Mouse (Mus musculus): ENCODE measurements at regions not wholly inside any gene's neighbourhood (a gene's known extent, or its start where the extent isn't known, plus 50 kb on each side); places are given as distances from the start of the nearest gene placed in this dataset.

GRCm38 (mm10) chr8:34353140-34353855 lies 241.8 kb upstream of the Gm10131 start:
- in situ Hi-C loops (cut with MboI, MseI) = loop anchor here in 1 of 2 experiments (5.0 kb wide), 1 partner anchor 51 kb away; no protein-coding TSS in a partner anchor

- in situ Hi-C loops (cut with MboI, MseI) = loop anchor here in 1 of 2 experiments (10.0 kb wide), 1 partner anchor 1000 kb away; no protein-coding TSS in a partner anchor
Measured at GRCm38 (mm10) chr8:34334851-34335250, 223.3 kb upstream of the Gm10131 start.

- in situ Hi-C loops (cut with MboI, MseI) = loop anchor here in 1 of 2 experiments (10.0 kb wide), 1 partner anchor 997 kb away; no protein-coding TSS in a partner anchor
Measured at GRCm38 (mm10) chr8:34331673-34332072, 220.1 kb upstream of the Gm10131 start.

GRCm38 (mm10) chr8:34326614-34326965 lies 215.1 kb upstream of the Gm10131 start:
- in situ Hi-C loops (cut with MboI, MseI) = no loop called here

GRCm38 (mm10) chr8:34325841-34326613 lies 214.5 kb upstream of the Gm10131 start:
- in situ Hi-C loops (cut with MboI, MseI) = no loop called here

- in situ Hi-C loops (cut with MboI, MseI) = no loop called here
Measured at GRCm38 (mm10) chr8:34320158-34320587, 208.6 kb upstream of the Gm10131 start.

GRCm38 (mm10) chr8:34319719-34320118 lies 208.2 kb upstream of the Gm10131 start:
- in situ Hi-C loops (cut with MboI, MseI) = no loop called here

GRCm38 (mm10) chr8:34315233-34315632 lies 203.7 kb upstream of the Gm10131 start:
- in situ Hi-C loops (cut with MboI, MseI) = no loop called here

GRCm38 (mm10) chr8:34305542-34306485 lies 194.3 kb upstream of the Gm10131 start:
- in situ Hi-C loops (cut with MboI, MseI) = no loop called here

- in situ Hi-C loops (cut with MboI, MseI) = loop anchor here in 1 of 2 experiments (5.0 kb wide), 1 partner anchor 48 kb away; no protein-coding TSS in a partner anchor
Measured at GRCm38 (mm10) chr8:34303815-34304214, 192.3 kb upstream of the Gm10131 start.

GRCm38 (mm10) chr8:34300331-34300903 lies 188.9 kb upstream of the Gm10131 start:
- in situ Hi-C loops (cut with MboI, MseI) = loop anchor here in 1 of 2 experiments (5.0 kb wide), 1 partner anchor 52 kb away; no protein-coding TSS in a partner anchor

GRCm38 (mm10) chr8:34294721-34295120 lies 183.2 kb upstream of the Gm10131 start:
- in situ Hi-C loops (cut with MboI, MseI) = no loop called here

GRCm38 (mm10) chr8:34290670-34291069 lies 179.1 kb upstream of the Gm10131 start:
- in situ Hi-C loops (cut with MboI, MseI) = no loop called here

- in situ Hi-C loops (cut with MboI, MseI) = no loop called here
Measured at GRCm38 (mm10) chr8:34287801-34288200, 176.3 kb upstream of the Gm10131 start.

GRCm38 (mm10) chr8:34284576-34284975 lies 173.0 kb upstream of the Gm10131 start:
- in situ Hi-C loops (cut with MboI, MseI) = loop anchor here in 1 of 2 experiments (5.0 kb wide), 1 partner anchor 88 kb away; no protein-coding TSS in a partner anchor

- in situ Hi-C loops (cut with MboI, MseI) = loop anchor here in 1 of 2 experiments (5.0 kb wide), 1 partner anchor 92 kb away; no protein-coding TSS in a partner anchor
Measured at GRCm38 (mm10) chr8:34280433-34280832, 168.9 kb upstream of the Gm10131 start.

GRCm38 (mm10) chr8:34275977-34276660 lies 164.6 kb upstream of the Gm10131 start:
- in situ Hi-C loops (cut with MboI, MseI) = no loop called here

- in situ Hi-C loops (cut with MboI, MseI) = loop anchor here (5.0 kb wide), 2 partner anchors 82 to 92 kb away; no protein-coding TSS in a partner anchor
Measured at GRCm38 (mm10) chr8:34274796-34275195, 163.3 kb upstream of the Gm10131 start.

GRCm38 (mm10) chr8:34274171-34274570 lies 162.6 kb upstream of the Gm10131 start:
- in situ Hi-C loops (cut with MboI, MseI) = loop anchor here (5.0 kb wide), 2 partner anchors 82 to 92 kb away; no protein-coding TSS in a partner anchor

GRCm38 (mm10) chr8:34269848-34270247 lies 158.3 kb upstream of the Gm10131 start:
- in situ Hi-C loops (cut with MboI, MseI) = loop anchor here (5.0 kb wide), 2 partner anchors 78 to 88 kb away; no protein-coding TSS in a partner anchor

All from T-helper 17 cell (primary cell).